Mouse (Mus musculus): Measurements from ENCODE around the gene Tctex1d2.

Tctex1d2 gene

DNA sequence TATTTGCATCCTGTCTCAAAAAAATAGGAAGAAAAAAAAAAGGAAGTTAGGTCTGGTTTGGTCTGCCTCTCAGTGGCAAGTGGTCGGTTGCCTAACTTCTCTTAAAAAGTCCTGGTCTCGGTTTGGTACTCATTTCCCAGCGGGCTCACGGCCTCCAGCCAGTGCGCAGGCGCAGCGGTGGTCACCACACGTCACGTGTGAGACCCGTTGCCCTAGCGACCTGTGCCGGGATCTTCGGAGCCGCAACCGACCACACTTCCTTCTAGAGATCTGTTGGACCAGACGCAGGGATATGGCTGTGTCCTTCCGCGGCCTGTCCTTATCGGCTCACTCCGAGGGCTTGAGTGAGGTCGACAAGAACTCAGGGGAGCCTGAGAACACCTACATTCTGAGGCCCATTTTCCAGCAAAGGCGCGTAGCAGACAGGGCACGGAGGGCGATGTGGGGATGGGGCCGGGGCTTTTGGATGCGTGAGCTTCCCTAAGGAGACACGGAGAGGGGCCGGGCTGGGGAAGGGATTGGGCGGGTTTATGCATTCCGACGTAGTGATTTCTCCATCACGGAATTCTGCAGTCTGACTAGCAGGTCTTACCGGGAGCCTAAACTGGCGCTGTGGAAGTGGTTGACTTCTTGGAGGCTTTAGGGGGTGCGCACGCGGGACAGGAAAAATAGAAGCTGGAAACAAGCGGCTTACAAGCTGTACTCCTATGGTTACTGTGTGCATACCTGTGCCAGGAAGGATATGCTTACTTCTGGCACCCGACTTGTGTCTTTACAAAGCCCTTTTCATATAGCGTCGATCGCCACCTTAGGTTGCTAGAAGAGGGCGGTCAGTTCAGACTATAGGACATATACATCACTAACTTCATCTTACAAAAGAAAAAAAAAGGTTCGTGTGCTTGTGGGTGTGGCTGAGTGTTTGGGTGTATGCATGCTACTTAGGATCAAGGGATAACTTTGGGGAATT is at the start of gene Tctex1d2:
TSS of gene Tctex1d2 (plus strand) at position 186 of the 967 bp plus-strand sequence.
- DNase-seq (ENCODE audit: low read depth), result peak; percentile 99

- peak; percentile 73 for DNase-seq (ENCODE audit: low read depth)
Observed at GRCm38 (mm10) chr16:32371351-32371750, 48.2 kb upstream of the Tctex1d2 start.

DNA sequence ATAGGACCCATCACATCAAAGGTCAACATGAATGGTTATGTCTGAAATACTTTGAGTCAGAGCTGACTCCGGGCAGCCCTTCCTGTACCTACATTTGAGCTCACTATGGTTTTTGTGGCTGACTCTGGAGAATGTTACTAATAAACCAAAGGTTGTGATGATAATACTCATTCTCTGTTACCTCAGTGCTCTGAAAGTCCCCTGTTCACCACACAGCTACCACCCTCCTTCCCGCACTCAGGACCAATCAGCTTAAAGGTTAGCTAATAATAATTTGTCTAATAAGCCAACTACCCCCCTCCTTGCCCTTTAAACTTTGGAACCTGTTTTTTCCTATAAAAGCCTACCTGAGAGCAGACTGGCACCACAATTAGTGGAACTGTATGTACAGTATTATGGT is 39.9 kb upstream of the Tctex1d2 start:
- no peak for DNase-seq (ENCODE audit: low read depth)

DNA sequence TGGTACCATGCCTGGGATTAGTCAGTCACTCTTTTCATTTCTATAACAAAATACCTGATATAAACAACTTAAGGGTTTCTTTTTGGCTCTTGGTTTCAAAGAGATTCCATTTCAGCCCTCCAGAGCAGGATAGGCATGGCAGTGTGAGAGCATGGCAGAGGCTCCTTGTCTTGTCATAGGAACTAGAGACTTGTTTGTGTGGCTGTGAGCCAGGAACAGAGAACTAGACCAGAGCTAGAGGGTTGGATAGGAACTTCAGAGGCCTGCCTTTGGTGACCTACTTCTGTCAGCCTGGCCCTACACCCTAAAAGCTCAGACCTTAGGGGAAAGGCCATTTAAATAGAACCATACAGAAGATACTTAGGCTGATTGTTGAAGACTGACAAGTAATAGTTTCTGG is 36.6 kb upstream of the Tctex1d2 start:
- DNase-seq (ENCODE audit: low read depth), result no peak

DNA sequence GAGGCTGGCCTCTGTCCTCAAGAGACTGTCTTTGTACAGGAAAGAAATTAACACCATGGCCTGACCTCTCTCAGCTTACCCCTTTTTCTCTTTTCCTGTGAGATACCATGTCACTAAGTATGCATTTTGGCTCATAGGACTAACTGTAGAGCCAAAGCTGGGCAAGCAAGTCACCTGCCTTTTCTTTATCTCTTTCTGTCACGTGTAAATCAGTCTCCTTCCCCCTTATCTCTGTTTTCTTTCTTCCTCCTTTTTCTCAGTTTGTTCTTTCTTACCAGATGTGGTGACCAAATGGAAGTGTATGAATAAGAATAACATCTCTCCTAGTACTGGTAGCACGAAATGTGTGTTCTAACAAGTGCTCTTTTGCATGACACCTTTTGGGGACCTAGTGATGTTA is 34.6 kb upstream of the Tctex1d2 start:
- DNase-seq (ENCODE audit: low read depth), result no peak

DNA sequence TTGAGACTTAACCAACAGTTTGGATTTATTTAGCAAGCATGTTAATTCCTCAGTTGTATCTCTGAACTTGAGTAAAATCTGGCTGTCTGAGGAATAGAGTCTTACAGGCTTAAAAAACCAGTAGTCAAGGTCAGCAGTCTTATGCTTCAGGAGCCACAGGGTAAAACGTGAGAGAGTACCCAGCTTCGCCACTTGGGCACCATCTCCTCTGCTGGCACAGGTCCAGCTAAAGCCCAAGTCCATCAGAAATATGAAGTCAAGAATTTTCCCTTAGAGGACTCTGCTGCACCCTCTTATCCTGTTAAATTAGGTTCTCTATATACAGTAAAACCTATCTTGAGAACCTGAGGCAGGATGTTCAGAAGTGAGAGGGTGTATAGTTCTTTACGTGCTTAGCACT is 32.7 kb upstream of the Tctex1d2 start:
- peak; percentile 25 for DNase-seq (ENCODE audit: low read depth)

DNA sequence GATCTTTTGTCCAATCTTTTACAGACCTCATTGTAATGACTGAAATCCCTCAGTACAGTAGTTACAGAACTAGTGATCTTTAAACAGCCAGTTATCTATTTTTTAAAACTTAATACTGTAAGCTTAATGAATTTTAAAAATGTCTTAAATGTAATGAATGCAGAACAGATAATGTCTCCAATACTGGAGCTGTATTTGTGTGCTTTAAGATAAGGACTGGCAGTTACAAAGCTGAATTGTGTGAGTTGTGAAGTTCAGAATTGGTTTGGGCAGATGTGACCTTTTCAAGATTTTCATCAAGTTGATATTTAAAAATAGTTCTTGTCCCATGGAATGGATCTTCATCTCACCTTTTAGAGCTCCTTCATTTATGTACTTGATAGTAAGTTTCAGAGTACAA is 30.5 kb upstream of the Tctex1d2 start:
- DNase-seq (ENCODE audit: low read depth), result no peak

- no peak for DNase-seq (ENCODE audit: low read depth)
Observed at GRCm38 (mm10) chr16:32389841-32390240, 29.7 kb upstream of the Tctex1d2 start.

- no peak for DNase-seq (ENCODE audit: low read depth)
Observed at GRCm38 (mm10) chr16:32390882-32391281, 28.6 kb upstream of the Tctex1d2 start.

- DNase-seq (ENCODE audit: low read depth), result peak; percentile 52
Observed at GRCm38 (mm10) chr16:32395679-32396540, 23.6 kb upstream of the Tctex1d2 start.

GRCm38 (mm10) chr16:32396541-32396835 is 23.0 kb upstream of the Tctex1d2 start:
- DNase-seq (ENCODE audit: low read depth), result peak; percentile 38

GRCm38 (mm10) chr16:32398206-32398605 is 21.3 kb upstream of the Tctex1d2 start:
- peak; percentile 71 for DNase-seq (ENCODE audit: low read depth)

- no peak for DNase-seq (ENCODE audit: low read depth)
Observed at GRCm38 (mm10) chr16:32400267-32400666, 19.2 kb upstream of the Tctex1d2 start, which contains the start of gene Tm4sf19. Tm4sf19 (plus strand) TSS chr16:32400506.

DNA sequence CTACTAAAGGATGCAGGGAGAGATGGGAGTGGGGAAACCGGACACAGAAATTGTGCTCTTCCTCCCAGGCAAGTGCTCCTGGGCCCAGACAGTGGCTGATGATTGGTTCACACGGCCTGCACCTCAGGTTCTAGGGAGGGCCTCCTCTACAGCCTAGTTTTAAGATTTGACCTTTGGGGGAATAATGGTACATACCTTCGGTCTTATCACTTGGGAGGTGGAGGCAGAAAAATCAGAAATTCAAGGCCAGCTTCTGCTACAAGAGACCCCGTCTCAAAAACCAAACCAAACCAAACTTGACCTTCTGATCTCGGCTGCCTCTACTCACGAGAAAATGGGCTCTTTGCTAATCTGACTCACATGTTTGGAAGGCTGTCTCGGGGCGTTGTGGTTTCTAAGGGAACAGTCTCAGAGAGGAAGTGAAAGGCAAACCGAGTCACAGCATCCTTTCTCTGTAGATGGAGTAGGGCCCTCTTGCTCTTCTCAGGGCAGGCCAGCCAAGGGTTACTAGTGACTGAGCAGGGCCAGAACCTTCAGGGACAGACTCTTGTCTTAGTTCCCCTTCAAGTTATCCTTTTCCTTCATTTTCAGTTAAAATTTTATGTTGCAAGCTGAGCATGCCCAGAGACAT is 18.1 kb upstream of the Tctex1d2 start:
- DNase-seq (ENCODE audit: low read depth), result peak; percentile 65

DNA sequence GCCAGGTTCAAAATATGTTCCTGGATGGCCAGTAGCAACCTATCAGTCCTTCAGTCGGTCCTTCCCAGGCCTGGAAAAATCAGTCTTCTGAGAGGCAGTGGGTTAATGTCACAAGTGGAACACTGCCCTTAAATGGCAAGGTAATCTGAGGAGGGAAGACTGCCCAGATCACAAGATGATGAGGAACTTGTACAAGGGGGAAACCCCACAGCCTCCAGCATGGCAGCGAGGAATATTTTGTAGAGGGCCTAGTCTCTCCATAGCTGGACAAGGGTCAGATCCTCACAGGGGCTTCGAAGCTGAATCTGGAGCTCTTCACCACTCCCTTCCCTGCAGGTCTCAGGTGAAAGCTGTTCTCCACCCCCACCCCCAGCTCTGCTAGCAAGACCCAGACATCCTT is 16.7 kb upstream of the Tctex1d2 start:
- peak; percentile 33 for DNase-seq (ENCODE audit: low read depth)

GRCm38 (mm10) chr16:32405716-32406115 is 13.8 kb upstream of the Tctex1d2 start:
- no peak for DNase-seq (ENCODE audit: low read depth)

DNA sequence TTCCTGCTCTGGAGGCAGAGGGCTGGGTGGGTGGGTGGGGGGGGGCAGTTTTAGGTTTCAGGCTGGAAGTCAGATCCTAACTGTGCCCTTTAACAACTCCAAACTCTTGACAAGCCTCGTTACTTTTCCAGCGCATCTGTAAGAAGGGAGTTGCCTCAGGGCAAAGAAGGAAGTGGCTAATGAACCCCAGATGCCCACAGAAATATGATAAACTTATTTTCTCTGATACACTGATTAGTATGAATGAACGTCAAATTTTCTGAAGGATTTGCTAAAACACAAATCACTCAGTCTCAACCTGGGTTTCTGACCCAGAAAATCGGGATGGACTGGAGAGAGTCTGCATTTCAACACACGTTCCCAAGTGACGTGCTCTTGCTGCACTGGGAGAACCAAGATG is 12.8 kb upstream of the Tctex1d2 start:
- peak; percentile 53 for DNase-seq (ENCODE audit: low read depth)

DNA sequence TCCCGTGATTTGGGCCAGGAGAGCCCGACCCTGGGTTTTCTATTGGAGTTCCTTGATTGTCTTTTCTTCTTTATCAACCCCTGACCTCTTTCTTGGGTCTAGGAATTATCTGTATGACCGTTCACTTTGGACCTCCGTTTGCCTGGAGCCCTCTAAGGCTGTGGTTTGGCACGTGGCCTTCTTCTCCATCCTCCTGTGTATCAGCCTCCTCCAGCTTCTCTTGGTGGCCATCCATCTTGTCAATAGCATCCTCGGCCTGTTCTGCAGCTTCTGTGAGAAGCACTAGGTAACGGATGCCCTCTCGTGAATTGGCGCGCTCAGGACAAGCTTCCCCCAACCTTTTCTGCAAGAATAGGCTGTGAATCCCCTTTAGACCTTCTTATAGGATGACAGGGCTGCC is 11.8 kb upstream of the Tctex1d2 start:
- DNase-seq (ENCODE audit: low read depth), result peak; percentile 48

GRCm38 (mm10) chr16:32417457-32417856 is 2.0 kb upstream of the Tctex1d2 start:
- no peak for DNase-seq (ENCODE audit: low read depth)

DNA sequence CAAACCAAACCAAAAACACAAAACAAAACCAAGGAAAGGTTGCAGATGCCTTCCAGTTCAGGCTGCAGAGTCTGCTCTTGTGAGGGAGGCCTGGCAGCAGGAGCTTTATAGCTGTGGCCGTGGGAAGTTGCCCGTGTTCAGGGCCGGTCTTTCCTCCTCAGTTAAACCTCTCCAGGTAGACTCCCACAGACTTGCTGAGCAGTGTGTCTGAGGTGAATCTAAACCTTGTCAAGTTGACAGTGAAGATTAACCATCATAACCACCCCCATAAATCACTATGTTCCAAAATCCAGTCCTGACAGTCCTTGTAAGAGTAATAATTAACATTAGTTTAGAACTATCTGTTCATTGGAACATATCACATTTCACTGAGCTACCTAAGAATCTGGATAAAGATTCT is 8.0 kb downstream of the Tctex1d2 start:
- DNase-seq (ENCODE audit: low read depth), result no peak

DNA sequence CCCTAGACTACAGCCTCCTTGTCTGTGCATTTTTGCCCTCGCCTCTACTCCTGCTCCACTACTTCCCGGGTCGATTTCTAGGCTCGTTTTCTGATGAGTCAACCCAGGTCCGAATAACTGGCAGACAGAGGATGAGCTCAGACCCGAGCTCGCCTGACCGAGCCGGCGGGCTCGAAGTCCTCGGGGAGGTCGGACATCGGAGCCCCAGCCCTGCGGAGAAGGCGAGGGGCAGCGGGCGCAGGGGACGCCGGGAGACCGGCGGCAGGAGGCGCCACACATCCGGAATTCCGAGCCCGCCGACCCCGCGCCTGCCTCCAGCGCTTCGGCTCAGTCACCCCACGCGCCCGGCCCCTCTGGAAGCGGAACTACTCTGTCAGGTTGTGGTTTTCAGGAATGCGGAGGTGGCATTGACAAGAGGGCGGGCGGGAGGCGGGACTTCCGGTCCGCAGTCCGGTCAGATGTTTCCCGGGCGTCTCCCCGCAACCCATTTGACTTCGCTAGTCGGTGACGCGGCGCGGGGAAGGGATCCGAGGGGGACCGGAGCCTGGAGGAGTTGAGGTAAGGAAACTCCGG is 11.1 kb downstream of the Tctex1d2 start, which contains the start of gene Pcyt1a:
TSS of gene Pcyt1a (plus strand) at position 448 of the 573 bp plus-strand sequence.
- peak; percentile 98 for DNase-seq (ENCODE audit: low read depth)

DNA sequence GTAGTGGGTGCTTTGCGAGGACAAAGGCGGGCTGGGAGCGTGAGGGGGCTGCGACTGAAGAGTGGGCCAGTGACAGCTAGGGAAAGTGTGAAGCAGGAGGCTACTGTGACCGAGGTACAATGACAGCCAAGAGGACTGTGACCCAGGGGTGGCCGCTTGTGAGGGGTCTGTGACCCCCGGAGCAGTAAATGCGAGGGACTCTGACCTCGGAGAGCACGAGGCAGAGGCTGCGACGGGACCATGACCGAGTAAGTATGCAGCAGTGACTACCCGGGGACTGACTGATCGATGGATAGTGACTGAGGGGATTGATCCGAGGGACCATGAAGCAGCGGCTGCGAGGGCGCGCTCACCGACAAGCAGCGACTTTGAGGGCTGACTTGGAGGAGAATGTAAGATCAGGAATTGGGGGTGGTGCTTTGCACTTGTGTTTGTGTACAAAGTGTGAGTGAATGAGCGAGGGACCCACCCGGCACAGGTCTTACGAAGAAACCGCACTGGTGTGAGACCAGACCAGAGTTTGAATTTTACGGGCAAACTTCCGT is 11.6 kb downstream of the Tctex1d2 start:
- peak; percentile 36 for DNase-seq (ENCODE audit: low read depth)

Measured in NIH3T3 (cell line).